Mouse (Mus musculus) spleen, embryonic (tissue): Measurements from ENCODE around the gene Yjefn3.

Experiments used
- CTCF ChIA-PET: fragments of 350-600 bp; sonication (Branson Sonifier 250); formaldehyde crosslinking; loops from one replicate; lab custom pipeline; 2022; lab: Charles Lee

Yjefn3 gene

GRCm38 (mm10) chr8:69911917-69912316 is 9.4 kb upstream of the Yjefn3 start:
- CTCF ChIA-PET, result no interaction called here

GRCm38 (mm10) chr8:69907106-69907505 is 4.6 kb upstream of the Yjefn3 start:
- CTCF ChIA-PET, result no interaction called here

- CTCF ChIA-PET, result interaction anchor here (0.6 kb wide), 1 partner anchor 148 kb away, joined by 4 read pairs; no protein-coding TSS in a partner anchor
Measured at GRCm38 (mm10) chr8:69906260-69906659, 3.7 kb upstream of the Yjefn3 start.

GRCm38 (mm10) chr8:69904096-69904495 is 1.6 kb upstream of the Yjefn3 start:
- CTCF ChIA-PET, result no interaction called here

GRCm38 (mm10) chr8:69903063-69903542 is 591 bp upstream of the Yjefn3 start:
- CTCF ChIA-PET, result no interaction called here

- CTCF ChIA-PET, result no interaction called here
Measured at GRCm38 (mm10) chr8:69901484-69902162, 889 bp downstream of the Yjefn3 start.

GRCm38 (mm10) chr8:69900895-69901451 is 1.5 kb downstream of the Yjefn3 start:
- CTCF ChIA-PET, result no interaction called here

- CTCF ChIA-PET, result no interaction called here
Measured at GRCm38 (mm10) chr8:69899876-69900275, 2.6 kb downstream of the Yjefn3 start.

- CTCF ChIA-PET, result no interaction called here
Measured at GRCm38 (mm10) chr8:69897857-69898256, 4.7 kb downstream of the Yjefn3 start.

- CTCF ChIA-PET, result interaction anchor here (0.7 kb wide), 1 partner anchor 65 kb away, joined by 5 read pairs; no protein-coding TSS in a partner anchor
Measured at GRCm38 (mm10) chr8:69895772-69896451, 6.6 kb downstream of the Yjefn3 start.

- CTCF ChIA-PET, result no interaction called here
Measured at GRCm38 (mm10) chr8:69894836-69895332, 7.6 kb downstream of the Yjefn3 start.

- CTCF ChIA-PET, result no interaction called here
Measured at GRCm38 (mm10) chr8:69893863-69894262, 8.6 kb downstream of the Yjefn3 start.

GRCm38 (mm10) chr8:69890813-69891241 is 11.7 kb downstream of the Yjefn3 start:
- CTCF ChIA-PET, result no interaction called here

- CTCF ChIA-PET, result no interaction called here
Measured at GRCm38 (mm10) chr8:69888902-69889301, 13.6 kb downstream of the Yjefn3 start.

- CTCF ChIA-PET, result no interaction called here
Measured at GRCm38 (mm10) chr8:69888244-69888866, 14.2 kb downstream of the Yjefn3 start.

GRCm38 (mm10) chr8:69887289-69888243 is 14.9 kb downstream of the Yjefn3 start, which contains the start of gene Cilp2:
Gene Cilp2 (minus strand): TSS chr8:69887687.
- CTCF ChIA-PET, result no interaction called here

GRCm38 (mm10) chr8:69884141-69884540 is 18.4 kb downstream of the Yjefn3 start:
- CTCF ChIA-PET, result interaction anchor here (0.7 kb wide), 1 partner anchor 167 kb away, joined by 4 read pairs; no protein-coding TSS in a partner anchor

GRCm38 (mm10) chr8:69882833-69883600 is 19.5 kb downstream of the Yjefn3 start:
- CTCF ChIA-PET, result interaction anchor here (0.7 kb wide), 1 partner anchor 168 kb away, joined by 4 read pairs; no protein-coding TSS in a partner anchor

- CTCF ChIA-PET, result no interaction called here
Measured at GRCm38 (mm10) chr8:69882021-69882756, 20.3 kb downstream of the Yjefn3 start.
